Mouse (Mus musculus) Muller cell, postnatal 12 days (primary cell): ENCODE data around the gene Gpr155.

Experiments used
- DNase-seq: peaks from one replicate; pipeline ENCODE4 v3.0.0-alpha.2; 2015; ENCODE audit errors: inconsistent ontology term

The Gpr155 gene

GRCm38 (mm10) chr2:73387806-73388205, 1.4 kb upstream of the Gpr155 start:
- DNase-seq, result no peak

GRCm38 (mm10) chr2:73385641-73386355, 574 bp downstream of the Gpr155 start:
- peak; percentile 18 for DNase-seq

GRCm38 (mm10) chr2:73385172-73385571, 1.2 kb downstream of the Gpr155 start:
- no peak for DNase-seq

GRCm38 (mm10) chr2:73380298-73380975, 5.9 kb downstream of the Gpr155 start:
- DNase-seq, result no peak

GRCm38 (mm10) chr2:73379656-73380055, 6.7 kb downstream of the Gpr155 start:
- no peak for DNase-seq

- no peak for DNase-seq
Measured at GRCm38 (mm10) chr2:73378326-73378725, 8.0 kb downstream of the Gpr155 start.

- DNase-seq, result no peak
Measured at GRCm38 (mm10) chr2:73371530-73372335, 14.6 kb downstream of the Gpr155 start.

- DNase-seq, result no peak
Measured at GRCm38 (mm10) chr2:73363448-73363847, 22.9 kb downstream of the Gpr155 start.

- no peak for DNase-seq
Measured at GRCm38 (mm10) chr2:73360536-73360935, 25.8 kb downstream of the Gpr155 start.

- DNase-seq, result no peak
Measured at GRCm38 (mm10) chr2:73359941-73360340, 26.4 kb downstream of the Gpr155 start.

- DNase-seq, result no peak
Measured at GRCm38 (mm10) chr2:73357004-73357403, 29.4 kb downstream of the Gpr155 start.

- peak; percentile 36 for DNase-seq
Measured at GRCm38 (mm10) chr2:73351927-73352374, 34.4 kb downstream of the Gpr155 start.

- DNase-seq, result peak; percentile 24
Measured at GRCm38 (mm10) chr2:73351496-73351895, 34.9 kb downstream of the Gpr155 start.

- DNase-seq, result peak; percentile 16
Measured at GRCm38 (mm10) chr2:73348221-73348620, 38.2 kb downstream of the Gpr155 start.

- DNase-seq, result peak; percentile 23
Measured at GRCm38 (mm10) chr2:73347766-73348165, 38.6 kb downstream of the Gpr155 start.

- no peak for DNase-seq
Measured at GRCm38 (mm10) chr2:73347136-73347535, 39.2 kb downstream of the Gpr155 start.

- DNase-seq, result no peak
Measured at GRCm38 (mm10) chr2:73346345-73347086, 39.9 kb downstream of the Gpr155 start.

GRCm38 (mm10) chr2:73345204-73345603, 41.2 kb downstream of the Gpr155 start:
- DNase-seq, result no peak

- DNase-seq, result no peak
Measured at GRCm38 (mm10) chr2:73343701-73344100, 42.7 kb downstream of the Gpr155 start.

- no peak for DNase-seq
Measured at GRCm38 (mm10) chr2:73338415-73338814, 48.0 kb downstream of the Gpr155 start.

GRCm38 (mm10) chr2:73335949-73336348, 50.4 kb downstream of the Gpr155 start:
- no peak for DNase-seq

- no peak for DNase-seq
Measured at GRCm38 (mm10) chr2:73325871-73326270, 60.5 kb downstream of the Gpr155 start.
